Mouse (Mus musculus) ovary, adult 18-20 months (tissue): ENCODE data around the gene Gcc1.

Experiments
- DNase-seq: peaks from one replicate; pipeline ENCODE4 v3.0.0; 2022; ENCODE audit warnings: low spot score, mixed read lengths

Gene Gcc1

DNA sequence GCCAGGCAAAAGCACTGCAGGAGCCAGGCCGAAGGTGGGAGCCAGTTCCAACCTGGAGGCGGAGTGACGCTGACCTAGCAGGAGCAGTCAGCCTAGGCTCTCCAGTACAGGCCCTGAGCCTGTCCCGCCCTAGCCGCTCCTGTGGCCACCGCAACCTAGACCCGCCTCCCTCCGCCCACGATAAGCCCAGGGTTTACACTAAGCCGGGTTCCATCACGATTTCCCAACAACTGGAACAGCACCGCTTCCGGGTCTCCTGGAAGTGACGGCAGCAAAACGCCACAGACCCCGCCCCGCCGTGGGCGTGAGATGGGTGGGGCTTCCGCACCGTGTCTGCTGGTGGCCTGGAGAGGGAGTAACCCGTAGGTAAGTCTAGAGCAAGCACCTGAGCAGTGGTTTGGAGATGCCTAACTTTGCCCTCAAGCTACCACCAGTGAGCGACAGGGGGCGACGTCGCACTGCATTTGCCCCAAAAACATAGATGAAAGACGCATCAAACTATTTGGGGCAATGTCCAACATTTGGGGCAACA, 6.7 kb downstream of the Gcc1 start:
- peak; percentile 92 for DNase-seq

DNA sequence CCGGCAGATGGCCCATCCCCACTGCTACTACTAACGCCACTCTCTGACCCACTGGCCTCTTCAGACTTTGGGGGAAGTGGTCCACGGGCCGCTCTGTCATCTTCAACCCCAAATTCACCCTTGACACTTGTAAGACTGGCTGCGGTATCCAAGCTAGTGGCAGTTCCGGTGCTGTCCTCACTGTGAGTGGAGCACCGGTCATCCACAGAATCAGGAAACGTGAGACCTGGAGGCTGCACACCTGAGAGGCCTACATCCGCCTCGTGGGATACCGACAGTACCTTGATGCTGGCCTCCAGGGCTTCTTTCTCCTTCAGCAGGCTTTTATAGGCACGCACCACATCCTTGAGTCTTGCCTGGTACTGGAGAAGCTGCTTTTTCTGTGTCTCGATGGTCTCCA, 7.3 kb downstream of the Gcc1 start:
- no peak for DNase-seq

DNA sequence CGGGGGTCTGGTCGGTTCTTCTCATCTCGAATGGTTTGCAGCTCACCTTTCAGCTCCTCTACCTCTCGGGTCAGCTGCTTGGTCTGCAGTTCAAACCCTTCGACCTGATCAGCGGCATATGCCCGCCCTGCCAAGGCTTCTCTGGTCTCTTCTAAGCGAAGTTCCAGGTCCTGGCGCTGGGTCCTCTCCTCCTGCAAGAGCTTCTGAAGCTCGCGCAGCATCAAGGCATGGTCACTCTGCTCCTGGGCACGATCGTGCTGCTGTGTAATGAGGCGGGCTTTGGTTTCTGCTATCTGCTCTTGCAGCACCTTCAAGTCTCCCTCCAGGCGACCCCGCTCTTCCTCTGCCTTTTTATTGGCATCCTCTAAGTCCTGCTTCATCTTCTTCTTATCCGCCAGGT, 7.8 kb downstream of the Gcc1 start:
- DNase-seq = no peak

DNA sequence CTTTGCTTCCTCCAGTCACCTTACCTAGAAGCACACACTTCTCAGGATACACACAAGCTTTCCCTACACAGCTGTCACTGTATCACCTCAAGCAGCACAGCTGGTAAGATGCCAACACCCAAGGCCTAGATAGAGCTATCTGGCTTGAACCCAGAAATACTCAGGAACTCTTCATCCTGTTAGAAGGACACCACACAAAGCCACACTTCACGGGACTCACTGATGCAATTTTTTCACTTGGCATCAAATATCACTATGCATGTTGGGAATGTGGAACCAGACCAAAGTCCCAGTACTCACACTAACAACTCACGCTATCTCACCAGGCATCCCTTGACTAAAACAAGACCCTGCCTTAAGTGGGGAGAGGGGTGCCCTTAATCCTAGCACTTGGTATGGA, 8.5 kb downstream of the Gcc1 start:
- DNase-seq = no peak

GRCm38 (mm10) chr6:28418449-28418848, 9.7 kb downstream of the Gcc1 start:
- DNase-seq = peak; percentile 78

DNA sequence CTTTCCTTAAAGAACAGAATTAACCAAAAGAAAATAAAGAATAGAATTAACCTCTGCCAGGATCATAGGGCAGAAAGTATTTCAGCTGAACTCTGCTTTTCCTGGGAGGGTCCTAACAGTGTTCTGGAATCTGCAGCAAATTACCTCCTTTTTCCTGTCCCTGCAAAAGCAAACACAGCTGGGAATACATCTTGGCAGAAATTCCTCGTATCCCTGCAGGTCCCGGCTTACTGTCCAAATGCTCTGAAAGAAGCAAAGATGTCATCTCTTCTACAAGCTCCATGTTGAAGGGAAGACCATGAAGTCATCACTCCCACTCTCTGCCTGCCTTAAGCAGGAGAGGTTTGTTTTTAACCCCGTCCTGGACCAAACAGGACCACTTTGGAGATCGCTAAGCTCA, 11.2 kb downstream of the Gcc1 start:
- DNase-seq = no peak

DNA sequence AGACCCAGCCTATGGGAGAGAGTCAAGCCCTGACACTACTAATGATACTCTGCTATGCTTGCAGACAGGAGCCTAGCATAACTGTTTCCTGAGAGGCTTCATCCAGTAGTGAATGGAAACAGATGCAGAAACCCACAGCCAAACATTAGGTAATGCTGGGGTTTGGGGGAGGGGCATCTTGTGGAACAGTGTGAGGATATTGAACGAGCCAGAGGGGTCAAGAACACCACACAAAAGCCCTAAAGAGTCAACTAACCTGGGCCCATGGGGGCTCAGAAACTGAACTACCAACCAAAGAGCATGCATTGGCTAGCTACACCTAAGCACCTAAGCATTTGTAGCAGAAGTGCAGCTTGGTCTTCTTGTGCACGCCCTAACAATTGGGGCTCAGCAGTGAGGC, 17.0 kb downstream of the Gcc1 start:
- no peak for DNase-seq

DNA sequence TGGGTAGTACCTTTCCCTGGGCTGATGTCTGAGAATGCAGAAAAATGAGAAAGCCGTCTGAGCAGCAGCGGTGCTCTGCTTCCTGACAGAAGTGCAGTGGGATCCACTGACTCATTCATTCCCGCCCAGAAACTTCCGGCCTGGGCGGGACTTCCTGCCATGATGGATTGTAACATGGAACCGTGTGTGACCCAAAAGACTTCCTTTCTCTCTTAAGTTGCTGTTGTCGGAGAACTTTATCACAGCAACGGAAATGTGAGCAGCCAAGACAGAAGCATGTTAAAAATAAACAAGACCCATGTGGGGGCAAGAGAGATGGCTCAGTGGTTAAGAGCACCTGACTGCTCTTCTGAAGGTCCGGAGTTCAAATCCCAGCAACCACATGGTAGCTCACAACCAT, 18.1 kb downstream of the Gcc1 start:
- no peak for DNase-seq

GRCm38 (mm10) chr6:28399791-28400190, 28.4 kb downstream of the Gcc1 start:
- no peak for DNase-seq

DNA sequence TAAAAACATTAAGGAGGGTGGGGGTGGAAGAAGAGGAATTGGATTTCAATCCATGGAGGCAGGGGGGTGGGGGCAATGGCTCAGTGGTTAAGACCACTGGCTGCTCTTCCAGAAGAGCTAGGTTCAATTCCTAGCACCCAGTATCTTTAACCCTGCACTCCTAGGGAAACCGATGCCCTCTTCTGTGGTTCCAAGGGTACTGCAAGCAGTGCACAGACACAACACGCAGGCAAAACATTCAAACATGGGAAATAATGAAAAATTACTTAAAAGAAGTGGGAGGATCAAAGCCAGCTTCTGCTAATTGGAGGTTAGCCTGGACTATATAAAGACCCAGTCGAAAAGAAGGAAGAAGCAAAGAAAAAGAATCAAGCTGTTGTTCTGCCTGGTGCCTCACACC, 29.5 kb downstream of the Gcc1 start:
- DNase-seq = no peak

GRCm38 (mm10) chr6:28397681-28398203, 30.4 kb downstream of the Gcc1 start, which contains the start of gene Zfp800:
Zfp800 (minus strand) TSS chr6:28398005.
- DNase-seq = no peak

DNA sequence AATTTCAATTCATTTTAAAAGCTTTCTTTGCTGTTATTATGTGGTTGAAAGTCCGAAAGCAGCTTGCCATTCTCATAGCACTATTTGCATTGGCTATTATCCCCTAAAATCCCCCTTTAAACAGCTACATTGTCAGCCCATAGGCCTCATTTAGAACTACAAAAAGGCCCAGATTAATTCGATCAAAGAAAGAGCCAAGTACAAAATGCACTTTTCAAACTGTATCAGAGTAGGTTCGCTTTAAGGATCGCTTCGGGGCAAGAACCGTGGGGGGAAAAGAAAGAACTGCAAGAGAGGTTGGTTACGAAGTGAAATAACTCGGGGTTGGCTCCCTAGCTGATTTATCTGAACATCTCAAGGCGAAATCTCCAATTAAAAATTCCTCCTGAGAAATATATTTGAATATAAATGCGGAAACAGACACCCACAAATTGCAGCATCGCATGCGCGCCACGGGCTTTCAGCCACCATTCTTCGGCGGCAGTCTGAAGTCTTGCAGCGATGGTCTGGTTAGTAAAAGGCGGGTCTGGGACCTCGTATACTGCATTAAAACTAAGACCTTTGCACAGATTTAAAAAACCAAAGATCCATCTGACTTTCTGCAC, 31.2 kb downstream of the Gcc1 start:
- no peak for DNase-seq

- no peak for DNase-seq
Measured at GRCm38 (mm10) chr6:28396051-28396852, 31.9 kb downstream of the Gcc1 start.

DNA sequence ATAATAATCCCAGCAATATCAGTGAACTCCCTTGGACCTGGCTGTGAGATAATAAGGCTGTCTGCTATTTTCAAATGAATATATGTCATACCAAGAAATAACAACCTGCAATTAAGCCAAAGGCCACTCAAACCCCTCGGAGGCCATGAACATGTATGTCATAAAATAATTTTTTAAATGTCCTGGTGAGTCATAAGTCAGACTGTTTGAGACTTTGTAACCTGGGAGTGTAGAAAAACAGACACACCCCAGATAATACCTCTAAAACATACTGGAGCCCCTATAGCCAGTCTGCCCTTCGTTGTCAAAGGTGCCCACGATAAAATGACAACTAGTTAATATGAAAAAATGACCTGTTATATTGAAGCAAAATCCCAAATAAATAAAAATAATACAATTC, 39.2 kb downstream of the Gcc1 start:
- no peak for DNase-seq

DNA sequence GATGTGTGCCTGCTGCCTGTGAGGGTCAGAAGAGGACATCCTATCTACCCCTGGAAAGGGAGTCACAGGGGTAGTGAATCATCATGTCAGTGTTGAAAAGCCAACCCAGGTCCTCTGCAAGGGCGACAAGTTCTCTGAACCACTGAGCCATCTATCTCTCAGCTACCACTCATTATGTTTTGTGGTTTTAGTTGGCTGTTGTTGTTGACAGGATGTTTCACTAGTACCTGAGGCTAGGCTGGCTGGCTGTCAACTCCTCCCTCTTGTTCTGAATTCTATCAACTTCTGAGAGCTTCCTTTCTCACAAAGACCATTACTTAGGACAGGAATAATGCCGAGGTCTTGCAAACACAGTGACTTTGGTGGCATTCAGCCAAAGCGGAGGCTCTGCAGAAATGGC, 43.0 kb downstream of the Gcc1 start:
- DNase-seq = no peak

GRCm38 (mm10) chr6:28381983-28382382, 46.2 kb downstream of the Gcc1 start:
- no peak for DNase-seq

GRCm38 (mm10) chr6:28369966-28370683, 58.1 kb downstream of the Gcc1 start:
- no peak for DNase-seq

DNA sequence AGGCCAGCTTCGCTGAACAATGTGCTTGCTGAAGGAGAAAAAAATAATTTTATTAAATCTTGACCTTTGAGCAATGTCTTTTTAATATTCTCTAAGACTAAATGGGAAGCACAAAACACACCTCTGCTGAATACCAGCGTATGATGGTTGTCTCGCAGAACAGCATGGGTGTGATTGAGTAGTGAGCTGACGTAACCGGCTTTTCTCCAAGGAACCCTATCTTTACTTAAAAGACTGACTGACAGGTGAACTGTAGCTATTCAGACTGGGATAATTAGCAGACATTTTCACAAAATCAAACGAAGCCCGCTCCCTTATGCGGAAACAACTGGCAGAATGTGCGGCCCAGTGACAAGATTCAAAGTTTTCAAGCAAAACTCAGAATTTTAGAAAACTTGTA, 60.6 kb downstream of the Gcc1 start:
- no peak for DNase-seq
